Mouse (Mus musculus): ENCODE results near the gene Mgat3.

GRCm38 (mm10) chr15:80147090-80147489 lies 26.4 kb upstream of the Mgat3 start:
- TF ChIP-seq POLR2A (IDR thresholded peaks at IDR 0.05; ENCODE audit: borderline replicate concordance, low read depth, low read length) (no peak), CTCF (IDR thresholded peaks at IDR 0.05; ENCODE audit: low read depth, low read length) (no peak)
